8 mouse cellular contexts compared by ENCODE assay signal in genomic region chr8:115706411-115706860, GRCm38 (mm10). TPM values are rescaled to one million over a fixed set of nuclear protein-coding genes. Genes with fewer than 3 reads are reported as not detected.
DNase-seq lines count a peak whose midpoint lies in the region; ATAC-seq and TF ChIP-seq lines count a peak whose summit lies in the region.

No protein-coding gene starts in this region.

- H3K9me3 ChIP-seq in intestine, embryonic 14.5 days (ENCODE audit: control insufficient read depth, low read length): no peaks in the 10 kb centered on the region
- H3K9me3 ChIP-seq in lung, postnatal 0 days (ENCODE audit: low read length): no peaks in the 10 kb centered on the region

- peak overlapping the region; percentile 93 for H3K27ac ChIP-seq in intestine, embryonic 14.5 days (ENCODE audit: low read depth)
- H3K27ac ChIP-seq in lung, postnatal 0 days (ENCODE audit: low read length): peak overlapping the region; percentile 85

- no peaks in the 10 kb centered on the region for H3K27me3 ChIP-seq in intestine, embryonic 14.5 days (replicated peaks; ENCODE audit: control insufficient read depth, insufficient read depth, low read length)
- 0 out of 2 replicates have a peak, but pooled peaks cover 3% of the 10 kb centered on the region for H3K27me3 ChIP-seq in lung, postnatal 0 days (replicated peaks; ENCODE audit: insufficient read depth, low read length)

- intact Hi-C loops in left cerebral cortex, postnatal 36 days (cut with DNase I): loop anchor here (5.0 to 10.0 kb wide), 8 partner anchors 302 to 1249 kb away; no protein-coding TSS in a partner anchor

- no peak for TF ChIP-seq EP300 in lung, postnatal 0 days (IDR thresholded peaks at IDR 0.05)

- peak; percentile 54 to 59 for DNase-seq in left cerebral cortex, postnatal 36 days (ENCODE audit: low spot score in 2 of 2)
- DNase-seq in left cerebral cortex, adult 8-10 months (ENCODE audit: low spot score in 2 of 2): no peak
- peak; percentile 59 for DNase-seq in cerebellum, adult 11-12 months
- DNase-seq in frontal cortex, postnatal 10 days (ENCODE audit: low spot score in 2 of 2): peak; percentile 14 to 29
- DNase-seq in intestine, embryonic 14.5 days (ENCODE audit: low spot score): peak; percentile 86
- no peak for DNase-seq in lung, postnatal 0 days (ENCODE audit: low spot score)
- peak; percentile 32 for DNase-seq in right cerebral cortex, postnatal 4 days
- no peak for DNase-seq in layer of hippocampus, adult 9-10 months (ENCODE audit: low spot score)

- peak; percentile 4; the same call in 1 of the 2 replicates for ATAC-seq in intestine, embryonic 14.5 days (replicated peaks; ENCODE audit: low FRiP score, low TSS enrichment, low read depth)
- ATAC-seq in lung, postnatal 0 days: no peak

- 0% methylated on average over 24 of the region's 39 CpGs for WGBS in intestine, embryonic 14.5 days
- 1% methylated on average over 33 of the region's 39 CpGs for WGBS in lung, postnatal 0 days

- H3K9ac ChIP-seq in intestine, embryonic 14.5 days (ENCODE audit: low read length): peak overlapping the region; percentile 78
- peak overlapping the region; percentile 54 for H3K9ac ChIP-seq in lung, postnatal 0 days (replicated peaks; ENCODE audit: low read depth)

- peak overlapping the region; percentile 80 for H3K4me3 ChIP-seq in intestine, embryonic 14.5 days (ENCODE audit: low read depth, low read length)
- H3K4me3 ChIP-seq in lung, postnatal 0 days (ENCODE audit: low read depth, low read length): peak overlapping the region; percentile 67

- peak overlapping the region; percentile 70 for H3K4me2 ChIP-seq in intestine, embryonic 14.5 days (ENCODE audit: low read length)
- peak overlapping the region; percentile 94 for H3K4me2 ChIP-seq in lung, postnatal 0 days (replicated peaks; ENCODE audit: low read depth, low read length)

- H3K4me1 ChIP-seq in intestine, embryonic 14.5 days (replicated peaks; ENCODE audit: control insufficient read depth, insufficient read depth, low read length): peaks cover 17% of the 10 kb centered on the region
- H3K4me1 ChIP-seq in lung, postnatal 0 days (ENCODE audit: insufficient read depth, low read depth, low read length): peaks cover 2% of the 10 kb centered on the region; the same call in 1 of the 2 replicates

- no peaks in the 10 kb centered on the region for H3K36me3 ChIP-seq in intestine, embryonic 14.5 days (ENCODE audit: control insufficient read depth, insufficient read depth, low read length)
- no peaks in the 10 kb centered on the region for H3K36me3 ChIP-seq in lung, postnatal 0 days (ENCODE audit: insufficient read depth, low read length)

- TF ChIP-seq CTCF in lung, postnatal 0 days (IDR thresholded peaks at IDR 0.05): no peak

RNA-seq across cellular contexts. Expression of gene Maf, which starts 1.2 kb away (rescaled TPM):
- total RNA-seq in left cerebral cortex, postnatal 36 days (2021): 10 to 100 TPM; 22.9 to 25.8 TPM
- 10 to 100 TPM; 19.8 to 22.1 (median 20.9) TPM for total RNA-seq in left cerebral cortex, adult 8-10 months (2022)
- 10.2 and 10.3 TPM in 2 replicates for polyA plus RNA-seq in intestine, embryonic 14.5 days (2014; fragmentation: Nextera tagmentation; extraction: Ambion mirVana)
- polyA plus RNA-seq in lung, postnatal 0 days (2015; fragmentation: Nextera tagmentation; extraction: Ambion mirVana): 11.7 and 14.4 TPM in 2 replicates

Comparison
In these comparisons a context has a peak if more than half of its experiments do, and no peak if none do; other contexts are left out.
1. DNase-seq: peak in left cerebral cortex, postnatal 36 days (2 of 2), cerebellum, adult 11-12 months (single experiment), frontal cortex, postnatal 10 days (2 of 2), intestine, embryonic 14.5 days (single experiment) and right cerebral cortex, postnatal 4 days (single experiment); none in left cerebral cortex, adult 8-10 months (0 of 2), lung, postnatal 0 days (single experiment) and layer of hippocampus, adult 9-10 months (single experiment).